Mouse (Mus musculus) MEL (cell line): ENCODE measurements around the gene Pole4.

Experiments used
- CHD1 ChIP-seq: IDR thresholded peaks from 2 replicates; pipeline ENCODE4 v1.6.1; 2012; ENCODE audit warnings: low read depth, mild to moderate bottlenecking, inconsistent platforms, low read length, improper control_type of control experiment
- CTCF ChIP-seq, 3 experiments: IDR thresholded peaks in 2 of 3; conservative IDR thresholded peaks in 1 of 3; 2 replicates each; pipeline ENCODE4 v1.5.1; 2011 to 2012; ENCODE audit warnings: low read length in 3 of 3, low read depth in 2 of 3, mild to moderate bottlenecking in 2 of 3, improper control_type of control experiment in 1 of 3, inconsistent platforms in 1 of 3, mixed read lengths in 1 of 3, moderate library complexity in 1 of 3; ENCODE audit not compliant: control insufficient read depth in 1 of 3, insufficient read depth in 1 of 3, poor library complexity in 1 of 3, severe bottlenecking in 1 of 3
- EP300 ChIP-seq, 2 experiments: IDR thresholded peaks; 2 replicates each; pipeline ENCODE4 v1.6.1; 2011; ENCODE audit warnings: improper control_type of control experiment in 2 of 2, low read length in 2 of 2, low read depth in 1 of 2, mild to moderate bottlenecking in 1 of 2
- GATA1 ChIP-seq: IDR thresholded peaks from 2 replicates; pipeline ENCODE4 v1.6.1; 2011; ENCODE audit warnings: low read depth, low read length, improper control_type of control experiment
- MAX ChIP-seq: IDR thresholded peaks from 2 replicates; pipeline ENCODE4 v1.6.1; 2011; ENCODE audit warnings: low read length, improper control_type of control experiment
- MAZ ChIP-seq: IDR thresholded peaks from 2 replicates; pipeline ENCODE4 v1.6.1; 2012; ENCODE audit warnings: low read depth, mild to moderate bottlenecking, inconsistent platforms, low read length, improper control_type of control experiment
- POLR2A ChIP-seq, 2 experiments: IDR thresholded peaks; 2 replicates each; pipeline ENCODE4 v1.6.1; 2011 to 2012; ENCODE audit warnings: low read length in 2 of 2, mild to moderate bottlenecking in 2 of 2, control low read depth in 1 of 2, improper control_type of control experiment in 1 of 2, low read depth in 1 of 2, moderate library complexity in 1 of 2; ENCODE audit not compliant: control insufficient read depth in 1 of 2, insufficient read depth in 1 of 2, poor library complexity in 1 of 2
- POLR2AphosphoS5 ChIP-seq: IDR thresholded peaks from 2 replicates; pipeline ENCODE4 v1.6.1; 2012; ENCODE audit warnings: low read depth, borderline replicate concordance, mild to moderate bottlenecking, inconsistent platforms, low read length, moderate library complexity, mixed read lengths
- RCOR1 ChIP-seq: IDR thresholded peaks from 2 replicates; pipeline ENCODE4 v1.6.1; 2012; ENCODE audit warnings: low read depth, mild to moderate bottlenecking, inconsistent platforms, low read length, improper control_type of control experiment
- SIN3A ChIP-seq: IDR thresholded peaks from 2 replicates; pipeline ENCODE4 v1.6.1; 2012; ENCODE audit warnings: low read length, improper control_type of control experiment, inconsistent platforms
- TAL1 ChIP-seq: IDR thresholded peaks from 2 replicates; pipeline ENCODE4 v1.6.1; 2012; ENCODE audit warnings: mild to moderate bottlenecking, inconsistent platforms, low read length, moderate library complexity, mixed read lengths
- ZKSCAN1 ChIP-seq: IDR thresholded peaks from 2 replicates; pipeline ENCODE4 v1.6.1; 2012; ENCODE audit warnings: low read depth, mild to moderate bottlenecking, inconsistent platforms, low read length, improper control_type of control experiment, moderate library complexity
- ZMIZ1 ChIP-seq: IDR thresholded peaks from 2 replicates; pipeline ENCODE4 v1.6.1; 2012; ENCODE audit warnings: low read depth, mild to moderate bottlenecking, inconsistent platforms, low read length, improper control_type of control experiment, moderate library complexity

- no peak for TF ChIP-seq ZMIZ1
- no peak for TF ChIP-seq POLR2A (IDR thresholded peaks at IDR 0.05; ENCODE audit: control insufficient read depth in 1 of 2, insufficient read depth in 1 of 2, low read depth in 1 of 2, low read length in 2 of 2, poor library complexity in 1 of 2)
- no peak for TF ChIP-seq CTCF (IDR thresholded peaks at IDR 0.05 in 2 of 3, conservative IDR thresholded peaks at IDR 0.05 in 1 of 3; ENCODE audit: control insufficient read depth in 1 of 3, insufficient read depth in 1 of 3, low read depth in 2 of 3, low read length in 3 of 3, poor library complexity in 1 of 3, severe bottlenecking in 1 of 3)
- TF ChIP-seq EP300 (IDR thresholded peaks at IDR 0.05; ENCODE audit: low read depth in 1 of 2, low read length in 2 of 2) = no peak
- no peak for TF ChIP-seq CHD1
- no peak for TF ChIP-seq TAL1
- no peak for TF ChIP-seq RCOR1
- TF ChIP-seq SIN3A = no peak
- no peak for TF ChIP-seq MAZ
- TF ChIP-seq MAX = no peak
- no peak for TF ChIP-seq GATA1
- no peak for TF ChIP-seq ZKSCAN1
- TF ChIP-seq POLR2AphosphoS5 = no peak
These were observed 3.9 kb downstream of the Pole4 start for GRCm38 (mm10) chr6:82701296-82701695.
